Mouse (Mus musculus) forebrain, postnatal 0 days (tissue): ENCODE measurements at regions not wholly inside any gene's neighbourhood (a gene's known extent, or its start where the extent isn't known, plus 50 kb on each side); places are given as distances from the start of the nearest gene placed in this dataset.
A peak's percentile ranks its signal among the peaks of the same experiment; 100 is the strongest.

Experiments
- ATAC-seq: fragments of 200-750 bp; cut with Nextera tagmentation; 2 replicates; pipeline ENCODE4 v1.8.0; 2017; ENCODE audit warnings: mild to moderate bottlenecking, moderate library complexity
- DNase-seq: peaks from one replicate; pipeline ENCODE4 v3.0.0-alpha.2; 2015
- H3K27ac ChIP-seq: fragments of 300-500 bp; sonication (generic); 2 replicates; pipeline ENCODE4 v1.5.1; 2014; ENCODE audit warnings: low read depth, mild to moderate bottlenecking, antibody characterized with exemption, low read length, moderate library complexity, mixed read lengths
- H3K27me3 ChIP-seq: fragments of 300-500 bp; sonication (generic); 2 replicates; pipeline ENCODE4 v1.6.1; 2014; ENCODE audit warnings: mild to moderate bottlenecking, low read length, mixed read lengths; ENCODE audit not compliant: insufficient read depth
- H3K36me3 ChIP-seq: fragments of 300-500 bp; sonication (generic); 2 replicates; pipeline ENCODE4 v1.6.1; 2014; ENCODE audit warnings: mild to moderate bottlenecking, moderate library complexity; ENCODE audit not compliant: insufficient read depth
- H3K4me1 ChIP-seq: fragments of 300-500 bp; sonication (generic); 2 replicates; pipeline ENCODE4 v1.6.1; 2014; ENCODE audit warnings: antibody characterized with exemption; ENCODE audit not compliant: insufficient read depth
- H3K4me2 ChIP-seq: fragments of 300-500 bp; sonication (generic); 2 replicates; pipeline ENCODE4 v1.6.1; 2014; ENCODE audit warnings: low read depth, mild to moderate bottlenecking, moderate library complexity
- H3K4me3 ChIP-seq: fragments of 300-500 bp; sonication (generic); 2 replicates; pipeline ENCODE4 v1.5.1; 2014; ENCODE audit warnings: low read depth, low read length, mixed read lengths
- H3K9ac ChIP-seq: fragments of 300-500 bp; sonication (generic); 2 replicates; pipeline ENCODE4 v1.6.1; 2014; ENCODE audit warnings: mild to moderate bottlenecking
- H3K9me3 ChIP-seq: fragments of 300-500 bp; sonication (generic); 2 replicates; pipeline ENCODE4 v1.6.1; 2016; ENCODE audit warnings: low read length
- CTCF ChIP-seq: sonication (generic); IDR thresholded peaks from 2 replicates; pipeline ENCODE4 v1.5.1; 2016; ENCODE audit warnings: antibody characterized with exemption, control low read depth, low read depth
- WGBS: fragments of 180-500 bp; shearing (Covaris S2); extraction: QIAGEN DNeasy Blood & Tissue Kit; methylation state at CpG from one replicate; pipeline ENCODE4 v1.1.7; 2014; 5-methylcytosine and 5-hydroxymethylcytosine counted together

DNA sequence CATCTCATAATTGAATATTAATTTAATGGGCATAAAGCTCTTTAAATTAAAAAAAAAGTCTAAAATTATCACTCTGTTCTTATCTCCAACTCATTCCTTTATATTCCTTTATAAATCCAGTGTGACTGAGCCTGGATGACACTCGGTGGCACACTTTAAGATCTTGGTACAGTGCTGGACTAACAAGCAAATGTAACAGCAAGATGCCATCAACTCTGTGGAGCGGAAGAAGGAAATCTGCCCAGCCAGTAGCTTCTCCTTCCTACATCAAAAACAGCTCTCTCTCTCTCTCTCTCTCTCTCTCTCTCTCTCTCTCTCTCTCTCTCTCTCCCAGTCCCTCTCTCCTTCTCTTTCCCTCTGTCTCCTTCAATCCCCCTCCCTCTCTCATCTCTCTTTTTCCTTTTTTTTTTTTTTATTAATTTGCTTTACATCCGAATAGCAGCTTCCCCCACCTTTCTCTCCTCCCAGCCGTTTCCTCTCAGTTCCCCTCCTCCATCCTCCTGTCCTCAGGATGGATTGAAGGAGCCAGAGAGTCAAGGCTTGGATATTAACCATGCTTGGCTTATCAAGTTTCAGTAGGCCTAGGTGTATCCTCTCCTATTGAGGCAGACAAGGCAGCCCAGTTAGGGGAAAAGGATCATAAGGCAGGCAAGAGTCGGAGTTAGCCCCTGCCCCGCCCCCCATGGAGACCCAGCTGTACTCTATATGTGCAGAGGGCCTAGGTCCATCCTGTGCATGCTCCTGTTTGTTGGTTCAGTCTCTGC is 130.4 kb upstream of the Tmtc2 start:
- Histone ChIP-seq H3K27me3 (no peaks in the 10 kb centered on the region), H3K9me3 (no peaks in the 10 kb centered on the region), H3K9ac (no peak overlapping the region), H3K36me3 (no peaks in the 10 kb centered on the region), H3K4me3 (no peak overlapping the region), H3K4me1 (no peaks in the 10 kb centered on the region), H3K4me2 (no peak overlapping the region), H3K27ac (no peak overlapping the region)
- no peak for ATAC-seq
- DNase-seq = no peak
- 71% methylated on average over 6 of the region's 6 CpGs for WGBS
- TF ChIP-seq CTCF = no peak

DNA sequence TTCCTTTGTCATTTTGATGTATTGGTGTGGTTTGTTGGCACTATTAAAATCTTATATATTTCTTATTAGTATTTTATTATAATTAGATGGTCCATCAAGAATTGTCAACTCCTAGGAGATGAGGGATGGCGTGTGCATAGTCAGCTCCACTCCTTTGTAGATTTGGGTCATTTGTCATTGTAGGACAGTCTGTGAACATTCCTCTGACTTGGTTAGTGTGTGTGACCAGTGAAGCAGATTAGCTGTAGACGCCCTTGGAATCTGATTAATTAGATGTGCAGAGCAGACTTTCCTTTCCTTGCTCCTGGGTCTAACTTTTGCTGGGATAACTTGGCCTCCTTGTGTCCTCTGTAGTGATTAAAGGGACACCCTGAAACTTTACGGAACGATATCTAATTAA is 118.9 kb upstream of the Tmtc2 start:
- Histone ChIP-seq H3K4me2 (no peak overlapping the region), H3K9me3 (no peaks in the 10 kb centered on the region), H3K36me3 (no peaks in the 10 kb centered on the region), H3K27ac (no peak overlapping the region), H3K9ac (no peak overlapping the region), H3K27me3 (no peaks in the 10 kb centered on the region), H3K4me3 (no peak overlapping the region), H3K4me1 (no peaks in the 10 kb centered on the region)
- ATAC-seq = no peak
- WGBS = 60% methylated on average over 4 of the region's 4 CpGs
- TF ChIP-seq CTCF = no peak
- no peak for DNase-seq

DNA sequence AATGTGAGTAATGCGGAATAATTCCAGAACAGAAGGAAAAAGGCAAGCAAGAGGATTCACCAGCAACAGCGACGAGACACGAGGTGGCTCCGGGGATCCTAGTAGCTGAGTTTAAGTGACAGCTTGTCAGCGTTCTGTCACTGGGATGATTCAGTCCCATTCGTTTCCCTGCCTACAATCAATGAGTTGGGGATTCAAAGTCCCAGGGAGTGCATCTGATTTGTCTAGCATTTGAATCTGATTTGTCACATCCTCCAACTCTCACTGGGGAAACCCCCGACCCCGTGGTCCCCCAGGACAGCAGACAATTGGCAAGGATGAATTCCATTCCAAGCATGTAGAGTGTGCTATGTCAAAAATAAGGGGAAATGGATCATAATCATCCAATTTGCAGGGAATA is 115.1 kb upstream of the Tmtc2 start:
- Histone ChIP-seq H3K27me3 (no peaks in the 10 kb centered on the region), H3K9ac (no peak overlapping the region), H3K36me3 (no peaks in the 10 kb centered on the region), H3K4me3 (no peak overlapping the region), H3K4me2 (no peak overlapping the region), H3K4me1 (no peaks in the 10 kb centered on the region), H3K27ac (0 out of 2 replicates have a peak overlapping the region, but pooled peaks have one; percentile 35), H3K9me3 (no peaks in the 10 kb centered on the region)
- ATAC-seq = peak; percentile 86
- 53% methylated on average over 9 of the region's 9 CpGs for WGBS
- no peak for TF ChIP-seq CTCF
- peak; percentile 48 for DNase-seq

GRCm38 (mm10) chr10:105688879-105689278 is 114.6 kb upstream of the Tmtc2 start:
- DNase-seq (no peak), ATAC-seq (no peak)
- no peak overlapping the region for H3K4me2 ChIP-seq
- no peaks in the 10 kb centered on the region for H3K36me3 ChIP-seq
- H3K9me3 ChIP-seq = no peaks in the 10 kb centered on the region
- no peaks in the 10 kb centered on the region for H3K4me1 ChIP-seq
- H3K4me3 ChIP-seq = no peak overlapping the region
- H3K27me3 ChIP-seq = no peaks in the 10 kb centered on the region
- 0 out of 2 replicates have a peak overlapping the region, but pooled peaks have one; percentile 1 for H3K27ac ChIP-seq
- WGBS = 79% methylated on average over 9 of the region's 9 CpGs
- TF ChIP-seq CTCF = no peak
- H3K9ac ChIP-seq = no peak overlapping the region

DNA sequence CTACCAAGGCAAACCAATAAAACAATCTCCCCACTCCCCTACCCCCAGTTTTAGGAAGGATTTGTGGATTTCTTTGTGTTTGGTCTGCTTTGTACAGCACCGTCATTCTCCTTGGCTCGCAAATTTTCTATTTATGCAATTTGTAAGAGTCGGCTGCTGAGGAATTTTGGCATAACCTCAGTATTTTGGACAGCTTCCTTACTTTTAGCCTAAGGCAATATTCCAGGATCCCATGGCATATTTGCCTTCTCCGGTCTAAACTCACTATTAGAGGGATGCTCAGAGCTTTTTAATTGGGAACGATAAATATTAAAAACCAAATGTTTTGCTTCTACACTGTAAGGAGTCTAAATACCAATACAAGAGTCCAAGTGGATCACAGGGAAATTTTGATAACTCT is 112.6 kb upstream of the Tmtc2 start:
- Histone ChIP-seq H3K27ac (no peak overlapping the region), H3K9me3 (no peaks in the 10 kb centered on the region), H3K4me3 (no peak overlapping the region), H3K9ac (no peak overlapping the region), H3K4me2 (no peak overlapping the region), H3K27me3 (no peaks in the 10 kb centered on the region), H3K4me1 (no peaks in the 10 kb centered on the region), H3K36me3 (no peaks in the 10 kb centered on the region)
- DNase-seq (no peak), ATAC-seq (no peak)
- WGBS = 53% methylated on average over 5 of the region's 5 CpGs
- TF ChIP-seq CTCF = no peak

GRCm38 (mm10) chr10:105679598-105679997 is 105.3 kb upstream of the Tmtc2 start:
- no peak for ATAC-seq

DNA sequence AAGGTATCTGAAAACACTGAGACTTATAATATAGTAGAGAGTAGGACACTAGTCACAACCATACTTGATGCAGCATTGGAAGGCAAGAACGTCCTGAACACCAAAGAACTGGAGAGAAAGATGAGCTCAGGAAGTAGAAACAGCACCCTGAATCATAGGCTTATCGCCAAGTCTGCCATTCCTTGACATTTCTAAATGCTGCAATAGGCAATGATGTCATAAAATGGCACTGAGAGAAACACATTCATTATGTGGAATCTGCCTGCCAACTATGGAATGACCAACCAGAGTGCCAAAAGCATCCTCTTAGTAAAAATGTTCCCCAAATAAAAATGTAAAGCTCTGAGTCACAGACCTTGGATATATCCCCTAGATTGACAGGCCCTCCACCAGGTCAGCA is 92.7 kb upstream of the Tmtc2 start:
- H3K36me3 ChIP-seq = no peaks in the 10 kb centered on the region
- TF ChIP-seq CTCF = no peak
- no peak overlapping the region for H3K4me2 ChIP-seq
- WGBS = 72% methylated on average over 2 of the region's 2 CpGs
- DNase-seq (no peak), ATAC-seq (no peak)
- no peaks in the 10 kb centered on the region for H3K9me3 ChIP-seq
- H3K27me3 ChIP-seq = no peaks in the 10 kb centered on the region
- no peak overlapping the region for H3K27ac ChIP-seq
- H3K9ac ChIP-seq = no peak overlapping the region
- no peaks in the 10 kb centered on the region for H3K4me1 ChIP-seq
- no peak overlapping the region for H3K4me3 ChIP-seq

More at GRCm38 (mm10) chr10:105679598-105679997, 105.3 kb upstream of the Tmtc2 start:
- H3K4me1 ChIP-seq = no peaks in the 10 kb centered on the region
- WGBS = 96% methylated on average over 6 of the region's 6 CpGs
- no peaks in the 10 kb centered on the region for H3K36me3 ChIP-seq
- no peak overlapping the region for H3K4me2 ChIP-seq
- no peak overlapping the region for H3K9ac ChIP-seq
- no peaks in the 10 kb centered on the region for H3K27me3 ChIP-seq
- no peak overlapping the region for H3K27ac ChIP-seq
- H3K4me3 ChIP-seq = no peak overlapping the region
- TF ChIP-seq CTCF = no peak
- no peak for DNase-seq
- H3K9me3 ChIP-seq = no peaks in the 10 kb centered on the region
